Mouse (Mus musculus): ENCODE measurements around the gene Ap1m2. TPM values are rescaled to one million over a fixed set of nuclear protein-coding genes. Genes with fewer than 3 reads are reported as not detected.
A peak's percentile ranks its signal among the peaks of the same experiment; 100 is the strongest.

Gene Ap1m2
- polyA plus RNA-seq, 2 experiments: 0.07 to 0.24 TPM

DNA sequence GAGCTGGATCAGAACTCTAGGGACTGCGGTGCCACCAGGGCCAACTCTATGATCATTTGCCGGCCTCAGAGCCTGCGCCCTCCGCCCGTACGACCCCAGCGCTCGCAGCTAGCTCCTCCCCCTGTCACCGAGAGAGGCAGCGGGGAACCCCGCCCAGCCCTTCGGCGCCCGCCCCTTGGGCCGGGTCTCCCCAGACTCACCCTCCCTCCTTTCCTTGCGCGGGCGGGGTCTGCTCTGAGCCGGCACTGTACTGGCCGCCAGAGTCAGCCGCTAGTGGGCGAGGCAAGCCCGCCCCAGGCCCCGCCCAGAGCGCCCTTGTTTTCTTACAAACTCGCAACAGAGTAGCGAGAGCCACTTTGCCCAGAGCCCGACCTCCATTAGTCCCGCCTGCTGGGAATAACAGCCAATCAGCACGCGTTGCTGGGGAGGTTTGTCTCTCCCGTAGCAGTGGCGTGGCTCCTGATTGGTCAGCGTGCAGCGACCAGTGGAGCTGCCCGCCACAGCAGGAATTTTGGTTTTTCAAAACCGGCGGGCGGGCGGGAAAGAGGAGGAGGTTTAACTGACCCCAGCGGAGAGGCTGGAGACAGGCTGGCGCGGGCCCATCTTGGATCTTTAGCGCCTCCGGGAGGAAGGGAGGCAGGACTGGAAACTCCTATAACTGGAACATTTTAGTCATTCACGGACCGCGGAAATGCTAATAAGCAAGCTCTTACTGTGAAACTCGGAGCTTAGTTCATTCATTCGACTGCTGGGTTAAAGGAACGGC, 20.9 kb downstream of the Ap1m2 start, which contains the start of gene Cdkn2d:
TSS of gene Cdkn2d (minus strand) at position 386 of the 766 bp plus-strand sequence.
- peaks cover 12% of the 10 kb centered on the region for H3K36me3 ChIP-seq (replicated peaks; ENCODE audit: control insufficient read depth, insufficient read depth, low read depth)
- peak within 1 kb of the TSS; percentile 98 for H3K9ac ChIP-seq (replicated peaks)
- no peaks in the 10 kb centered on the region for H3K27me3 ChIP-seq (ENCODE audit: control insufficient read depth, insufficient read depth, low read length)
- peak; percentile 100 for DNase-seq (ENCODE audit: low read depth in 3 of 3, low spot score in 3 of 3)
- peaks cover 26 to 27% of the 10 kb centered on the region in 2 experiments for H3K4me1 ChIP-seq (replicated peaks; ENCODE audit: control insufficient read depth in 2 of 2, insufficient read depth in 2 of 2, low read length in 1 of 2)
- no peaks in the 10 kb centered on the region for H3K9me3 ChIP-seq (ENCODE audit: control insufficient read depth, low read length)
- WGBS (ENCODE audit: insufficient replicate concordance): under 1% methylated on average over 47 of the region's 51 CpGs
- TF ChIP-seq CTCF (IDR thresholded peaks at IDR 0.05; ENCODE audit: low read depth) (peak; percentile 63), EP300 (IDR thresholded peaks at IDR 0.05; ENCODE audit: low read depth) (peak; percentile 58)
- peak within 1 kb of the TSS; percentile 92 for H3K4me3 ChIP-seq (ENCODE audit: insufficient read depth in 1 of 2, low read depth in 2 of 2, low read length in 2 of 2)
- H3K4me2 ChIP-seq (ENCODE audit: low read depth): peak within 1 kb of the TSS; percentile 80
- peak; percentile 84 for ATAC-seq (ENCODE audit: insufficient read depth)
- H3K27ac ChIP-seq: peak within 1 kb of the TSS; percentile 99

GRCm38 (mm10) chr9:21290589-21290988, 21.5 kb downstream of the Ap1m2 start:
- peak overlapping the region; percentile 80 for H3K4me2 ChIP-seq (ENCODE audit: low read depth)
- no peaks in the 10 kb centered on the region for H3K9me3 ChIP-seq (ENCODE audit: control insufficient read depth, low read length)
- peak overlapping the region; percentile 92 for H3K4me3 ChIP-seq (ENCODE audit: insufficient read depth in 1 of 2, low read depth in 2 of 2, low read length in 2 of 2)
- no peak for TF ChIP-seq EP300 (IDR thresholded peaks at IDR 0.05; ENCODE audit: low read depth)
- no peak for TF ChIP-seq CTCF (IDR thresholded peaks at IDR 0.05; ENCODE audit: low read depth)
- under 1% methylated on average over 20 of the region's 20 CpGs for WGBS (ENCODE audit: insufficient replicate concordance)
- no peak for DNase-seq (ENCODE audit: low read depth in 3 of 3, low spot score in 3 of 3)
- H3K4me1 ChIP-seq (replicated peaks; ENCODE audit: control insufficient read depth in 2 of 2, insufficient read depth in 2 of 2, low read length in 1 of 2): peaks cover 26 to 27% of the 10 kb centered on the region in 2 experiments
- H3K27ac ChIP-seq: peak overlapping the region; percentile 87
- peak overlapping the region; percentile 96 for H3K9ac ChIP-seq (replicated peaks)
- peak; percentile 4 for ATAC-seq (ENCODE audit: insufficient read depth)
- H3K27me3 ChIP-seq (ENCODE audit: control insufficient read depth, insufficient read depth, low read length): no peaks in the 10 kb centered on the region
- peaks cover 13% of the 10 kb centered on the region for H3K36me3 ChIP-seq (replicated peaks; ENCODE audit: control insufficient read depth, insufficient read depth, low read depth)

DNA sequence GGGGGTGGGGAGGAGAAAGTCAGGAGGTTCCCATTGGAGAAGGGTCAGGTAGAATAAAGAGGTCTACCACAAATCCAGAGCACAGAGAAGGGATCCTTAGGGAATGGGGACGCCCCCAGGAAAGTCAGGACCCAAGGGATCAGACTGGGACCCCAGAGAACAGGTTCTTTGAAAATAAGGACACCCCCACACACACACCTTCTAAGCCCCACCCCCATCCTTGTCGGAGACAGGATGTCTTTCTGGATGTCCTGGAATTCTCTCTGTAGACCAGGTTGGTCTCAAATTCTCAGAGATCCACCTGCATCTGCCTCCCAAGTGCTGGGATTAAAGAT, 22.8 kb downstream of the Ap1m2 start:
- H3K9ac ChIP-seq (replicated peaks): peak overlapping the region; percentile 96
- peak overlapping the region; percentile 87 for H3K27ac ChIP-seq
- no peak for TF ChIP-seq EP300 (IDR thresholded peaks at IDR 0.05; ENCODE audit: low read depth)
- no peak for TF ChIP-seq CTCF (IDR thresholded peaks at IDR 0.05; ENCODE audit: low read depth)
- ATAC-seq (ENCODE audit: insufficient read depth) (no peak), DNase-seq (ENCODE audit: low read depth in 3 of 3, low spot score in 3 of 3) (no peak)
- peaks cover 27% of the 10 kb centered on the region in 2 experiments for H3K4me1 ChIP-seq (replicated peaks; ENCODE audit: control insufficient read depth in 2 of 2, insufficient read depth in 2 of 2, low read length in 1 of 2)
- H3K4me3 ChIP-seq (ENCODE audit: insufficient read depth in 1 of 2, low read depth in 2 of 2, low read length in 2 of 2): peak overlapping the region; percentile 92
- WGBS (ENCODE audit: insufficient replicate concordance): 59% methylated on average over 2 of the region's 2 CpGs
- peaks cover 25% of the 10 kb centered on the region for H3K36me3 ChIP-seq (replicated peaks; ENCODE audit: control insufficient read depth, insufficient read depth, low read depth)
- H3K27me3 ChIP-seq (ENCODE audit: control insufficient read depth, insufficient read depth, low read length): no peaks in the 10 kb centered on the region
- H3K4me2 ChIP-seq (ENCODE audit: low read depth): peak overlapping the region; percentile 80
- no peaks in the 10 kb centered on the region for H3K9me3 ChIP-seq (ENCODE audit: control insufficient read depth, low read length)

GRCm38 (mm10) chr9:21288404-21289336, 23.5 kb downstream of the Ap1m2 start:
- TF ChIP-seq EP300 (IDR thresholded peaks at IDR 0.05; ENCODE audit: low read depth) (no peak), CTCF (IDR thresholded peaks at IDR 0.05; ENCODE audit: low read depth) (no peak)
- peaks cover 29% of the 10 kb centered on the region for H3K36me3 ChIP-seq (replicated peaks; ENCODE audit: control insufficient read depth, insufficient read depth, low read depth)
- peak overlapping the region; percentile 96 for H3K9ac ChIP-seq (replicated peaks)
- no peaks in the 10 kb centered on the region for H3K9me3 ChIP-seq (ENCODE audit: control insufficient read depth, low read length)
- peak overlapping the region; percentile 92 for H3K4me3 ChIP-seq (ENCODE audit: insufficient read depth in 1 of 2, low read depth in 2 of 2, low read length in 2 of 2)
- ATAC-seq (ENCODE audit: insufficient read depth): no peak
- peak overlapping the region; percentile 80 for H3K4me2 ChIP-seq (ENCODE audit: low read depth)
- DNase-seq (ENCODE audit: low read depth in 3 of 3, low spot score in 3 of 3): no peak
- H3K27me3 ChIP-seq (ENCODE audit: control insufficient read depth, insufficient read depth, low read length): no peaks in the 10 kb centered on the region
- peak overlapping the region; percentile 87 for H3K27ac ChIP-seq
- WGBS (ENCODE audit: insufficient replicate concordance): 49% methylated on average over 13 of the region's 13 CpGs
- H3K4me1 ChIP-seq (replicated peaks; ENCODE audit: control insufficient read depth in 2 of 2, insufficient read depth in 2 of 2, low read length in 1 of 2): peaks cover 27% of the 10 kb centered on the region in 2 experiments

Data from liver, embryonic 14.5 days (tissue).